Mouse (Mus musculus) cortical plate, adult 2 months (tissue): ENCODE results near the gene Anapc2.

Experiments
- CTCF ChIP-seq: fragments of 200-500 bp; IDR thresholded peaks from 2 replicates; pipeline ENCODE4 v1.5.1; 2011; ENCODE audit warnings: mild to moderate bottlenecking, control low read depth, low read length; ENCODE audit not compliant: insufficient read depth; ENCODE audit errors: extremely low read depth
- POLR2A ChIP-seq: fragments of 200-500 bp; IDR thresholded peaks from 2 replicates; pipeline ENCODE4 v1.6.1; 2011; ENCODE audit warnings: mild to moderate bottlenecking, low read length, control low read depth; ENCODE audit not compliant: insufficient read depth; ENCODE audit errors: extremely low read depth

- TF ChIP-seq CTCF, result no peak
- TF ChIP-seq POLR2A, result no peak
Observed at GRCm38 (mm10) chr2:25229582-25229981, 42.7 kb upstream of the Anapc2 start.
